Mouse (Mus musculus) MEL (cell line): ENCODE data around the gene Rnf152. TPM values are rescaled to one million over a fixed set of nuclear protein-coding genes. Genes with fewer than 3 reads are reported as not detected.

Experiments
- DNase-seq: peaks from one replicate; pipeline ENCODE4 v3.0.0; 2011; ENCODE audit warnings: low read depth, low spot score
- H3K27ac ChIP-seq: 2 replicates; pipeline ENCODE4 v1.5.1; 2012; ENCODE audit warnings: low read depth, mild to moderate bottlenecking, control low read depth, low read length, moderate library complexity; ENCODE audit not compliant: control insufficient read depth
- H3K27me3 ChIP-seq, 2 experiments: fragments of 150-350 bp in 1 of 2; sonication (generic) in 1 of 2; 2 replicates each; pipeline ENCODE4 v1.6.1; 2012; ENCODE audit warnings: low read length in 2 of 2, mild to moderate bottlenecking in 2 of 2, improper control_type of control experiment in 1 of 2, moderate library complexity in 1 of 2; ENCODE audit not compliant: insufficient read depth in 2 of 2, control insufficient read depth in 1 of 2
- H3K36me3 ChIP-seq, 2 experiments: 2 replicates each; pipeline ENCODE4 v1.6.1; 2012 to 2014; ENCODE audit warnings: low read length in 2 of 2, improper control_type of control experiment in 1 of 2, inconsistent platforms in 1 of 2, mild to moderate bottlenecking in 1 of 2; ENCODE audit not compliant: insufficient read depth in 2 of 2, control insufficient read depth in 1 of 2
- H3K4me1 ChIP-seq, 2 experiments: fragments of 150-350 bp in 1 of 2; sonication (generic) in 1 of 2; 2 replicates each; pipeline ENCODE4 v1.6.1; 2012; ENCODE audit warnings: low read length in 2 of 2, improper control_type of control experiment in 1 of 2, mild to moderate bottlenecking in 1 of 2; ENCODE audit not compliant: insufficient read depth in 2 of 2, control insufficient read depth in 1 of 2
- H3K4me3 ChIP-seq, 2 experiments: fragments of 150-350 bp in 1 of 2; sonication (generic) in 1 of 2; 2 replicates each; pipeline ENCODE4 v1.5.1; 2012; ENCODE audit warnings: low read depth in 2 of 2, low read length in 2 of 2, mild to moderate bottlenecking in 2 of 2, moderate library complexity in 2 of 2, control low read depth in 1 of 2, improper control_type of control experiment in 1 of 2; ENCODE audit not compliant: control insufficient read depth in 1 of 2, insufficient read depth in 1 of 2
- H3K79me2 ChIP-seq: 2 replicates; pipeline ENCODE4 v1.6.1; 2012; ENCODE audit warnings: mild to moderate bottlenecking, low read length, moderate library complexity; ENCODE audit not compliant: control insufficient read depth, poor library complexity, insufficient read depth
- H3K9ac ChIP-seq: 2 replicates; pipeline ENCODE4 v1.6.1; 2012; ENCODE audit warnings: low read depth, mild to moderate bottlenecking, control low read depth, low read length, moderate library complexity; ENCODE audit not compliant: control insufficient read depth, poor library complexity, severe bottlenecking
- H3K9me3 ChIP-seq: fragments of 150-350 bp; sonication (generic); replicated peaks from 2 replicates; pipeline ENCODE4 v1.6.1; 2012; ENCODE audit warnings: mild to moderate bottlenecking, low read length, improper control_type of control experiment, moderate library complexity; ENCODE audit not compliant: insufficient read depth
- CTCF ChIP-seq, 3 experiments: IDR thresholded peaks in 2 of 3; conservative IDR thresholded peaks in 1 of 3; 2 replicates each; pipeline ENCODE4 v1.5.1; 2011 to 2012; ENCODE audit warnings: low read length in 3 of 3, low read depth in 2 of 3, mild to moderate bottlenecking in 2 of 3, improper control_type of control experiment in 1 of 3, inconsistent platforms in 1 of 3, mixed read lengths in 1 of 3, moderate library complexity in 1 of 3; ENCODE audit not compliant: control insufficient read depth in 1 of 3, insufficient read depth in 1 of 3, poor library complexity in 1 of 3, severe bottlenecking in 1 of 3
- ELF1 ChIP-seq: IDR thresholded peaks from 2 replicates; pipeline ENCODE4 v1.6.1; 2014; ENCODE audit warnings: low read depth, mild to moderate bottlenecking, inconsistent platforms, low read length, improper control_type of control experiment, moderate library complexity
- GABPA ChIP-seq: IDR thresholded peaks from 2 replicates; pipeline ENCODE4 v1.6.1; 2012; ENCODE audit warnings: low read depth, mild to moderate bottlenecking, inconsistent platforms, low read length, improper control_type of control experiment, moderate library complexity
- KAT2A ChIP-seq: conservative IDR thresholded peaks from 2 replicates; pipeline ENCODE4 v1.6.1; 2012; ENCODE audit warnings: low read depth, low read length, improper control_type of control experiment, inconsistent platforms
- MAFK ChIP-seq: IDR thresholded peaks from 2 replicates; pipeline ENCODE4 v1.6.1; 2011; ENCODE audit warnings: low read depth, mild to moderate bottlenecking, low read length, improper control_type of control experiment, borderline replicate concordance
- MAZ ChIP-seq: IDR thresholded peaks from 2 replicates; pipeline ENCODE4 v1.6.1; 2012; ENCODE audit warnings: low read depth, mild to moderate bottlenecking, inconsistent platforms, low read length, improper control_type of control experiment
- MEF2A ChIP-seq: IDR thresholded peaks from 2 replicates; pipeline ENCODE4 v1.6.1; 2014; ENCODE audit warnings: low read depth, mild to moderate bottlenecking, inconsistent platforms, low read length, improper control_type of control experiment; ENCODE audit not compliant: poor library complexity, insufficient replicate concordance, severe bottlenecking; ENCODE audit errors: extremely low read depth
- MXI1 ChIP-seq: IDR thresholded peaks from 2 replicates; pipeline ENCODE4 v1.6.1; 2011; ENCODE audit warnings: mild to moderate bottlenecking, low read depth, low read length, improper control_type of control experiment
- MYC ChIP-seq: IDR thresholded peaks from 2 replicates; pipeline ENCODE4 v1.6.1; 2011; ENCODE audit warnings: low read depth, mild to moderate bottlenecking, low read length, improper control_type of control experiment, moderate library complexity
- NRF1 ChIP-seq: IDR thresholded peaks from 2 replicates; pipeline ENCODE4 v1.6.1; 2014; ENCODE audit warnings: low read depth, mild to moderate bottlenecking, inconsistent platforms, low read length, improper control_type of control experiment, moderate library complexity; ENCODE audit not compliant: poor library complexity, insufficient read depth, severe bottlenecking
- RAD21 ChIP-seq: IDR thresholded peaks from 2 replicates; pipeline ENCODE4 v1.6.1; 2011; ENCODE audit warnings: mild to moderate bottlenecking, low read depth, low read length, improper control_type of control experiment
- SIN3A ChIP-seq: IDR thresholded peaks from 2 replicates; pipeline ENCODE4 v1.6.1; 2012; ENCODE audit warnings: low read length, improper control_type of control experiment, inconsistent platforms
- TCF12 ChIP-seq: IDR thresholded peaks from 2 replicates; pipeline ENCODE4 v1.6.1; 2014; ENCODE audit warnings: low read depth, mild to moderate bottlenecking, inconsistent platforms, low read length, improper control_type of control experiment, moderate library complexity
- USF1 ChIP-seq: IDR thresholded peaks from 2 replicates; pipeline ENCODE4 v1.6.1; 2014; ENCODE audit warnings: low read depth, mild to moderate bottlenecking, inconsistent platforms, low read length, improper control_type of control experiment, moderate library complexity
- ZC3H11A ChIP-seq: IDR thresholded peaks from 2 replicates; pipeline ENCODE4 v1.6.1; 2012; ENCODE audit warnings: low read depth, mild to moderate bottlenecking, inconsistent platforms, low read length, improper control_type of control experiment
- polyA plus RNA-seq, 2 experiments: library from polyadenylated mRNA; stranded (reverse) in 1 of 2; unstranded in 1 of 2; fragments of >175 nt in 1 of 2; fragments of >200 nt in 1 of 2; gene quantifications; 2 replicates each; pipeline versions ENCODE4 v1.2.1 to v1.2.4; 2012; ENCODE audit warnings: low replicate concordance in 2 of 2, low read depth in 1 of 2; ENCODE audit not compliant: insufficient read length in 2 of 2, insufficient read depth in 1 of 2, missing spikeins in 1 of 2
- total RNA-seq: library from RNA; depleted of rRNA; stranded (reverse); fragments of 300-350 nt; gene quantifications from 2 replicates; pipeline ENCODE4 v1.2.3, GENCODE M21; 2012

Gene Rnf152
- total and polyA plus RNA-seq, 3 experiments: not detected

- Histone ChIP-seq H3K9ac (no peak overlapping the region), H3K27me3 (peaks cover 0 to 3% of the 10 kb centered on the region in 2 experiments; a peak in 2 of 4 replicates), H3K79me2 (no peaks in the 10 kb centered on the region), H3K36me3 (no peaks in the 10 kb centered on the region), H3K27ac (no peak overlapping the region), H3K4me1 (no peaks in the 10 kb centered on the region), H3K4me3 (no peak overlapping the region), H3K9me3 (no peaks in the 10 kb centered on the region)
- no peak for DNase-seq
- no peak for TF ChIP-seq ZC3H11A
- TF ChIP-seq KAT2A: no peak
Observed at GRCm38 (mm10) chr1:105284116-105284515, 72.4 kb downstream of the Rnf152 start.

GRCm38 (mm10) chr1:105281277-105281676, 75.2 kb downstream of the Rnf152 start:
- H3K9me3 ChIP-seq: no peaks in the 10 kb centered on the region
- peaks cover 0 to 3% of the 10 kb centered on the region in 2 experiments; a peak in 2 of 4 replicates for H3K27me3 ChIP-seq
- no peak overlapping the region for H3K9ac ChIP-seq
- no peaks in the 10 kb centered on the region for H3K79me2 ChIP-seq
- H3K36me3 ChIP-seq: no peaks in the 10 kb centered on the region
- no peak for DNase-seq
- H3K4me1 ChIP-seq: no peaks in the 10 kb centered on the region
- no peak for TF ChIP-seq CTCF (IDR thresholded peaks at IDR 0.05 in 2 of 3, conservative IDR thresholded peaks at IDR 0.05 in 1 of 3; ENCODE audit: control insufficient read depth in 1 of 3, insufficient read depth in 1 of 3, low read depth in 2 of 3, low read length in 3 of 3, poor library complexity in 1 of 3, severe bottlenecking in 1 of 3)
- TF ChIP-seq, all 39 proteins: peak for 0
- no peak overlapping the region for H3K4me3 ChIP-seq
- H3K27ac ChIP-seq: no peak overlapping the region

GRCm38 (mm10) chr1:105280160-105280559, 76.3 kb downstream of the Rnf152 start:
- H3K9ac ChIP-seq: no peak overlapping the region
- peaks cover 0 to 3% of the 10 kb centered on the region in 2 experiments; a peak in 2 of 4 replicates for H3K27me3 ChIP-seq
- H3K79me2 ChIP-seq: no peaks in the 10 kb centered on the region

GRCm38 (mm10) chr1:105274500-105275194, 81.9 kb downstream of the Rnf152 start:
- H3K4me3 ChIP-seq: no peak overlapping the region
- H3K27me3 ChIP-seq: peaks cover 0 to 2% of the 10 kb centered on the region in 2 experiments; a peak in 1 of 4 replicates
- H3K4me1 ChIP-seq: no peaks in the 10 kb centered on the region
- DNase-seq: no peak
- H3K36me3 ChIP-seq: no peaks in the 10 kb centered on the region
- H3K79me2 ChIP-seq: no peaks in the 10 kb centered on the region
- no peak overlapping the region for H3K27ac ChIP-seq
- no peaks in the 10 kb centered on the region for H3K9me3 ChIP-seq
- TF ChIP-seq MXI1 (no peak), MAFK (no peak), GABPA (no peak), SIN3A (no peak), TCF12 (no peak), NRF1 (no peak), USF1 (no peak), ELF1 (no peak), MEF2A (no peak), MAZ (no peak)
- H3K9ac ChIP-seq: no peak overlapping the region

More at GRCm38 (mm10) chr1:105280160-105280559, 76.3 kb downstream of the Rnf152 start:
- H3K4me3 ChIP-seq: no peak overlapping the region
- H3K4me1 ChIP-seq: no peaks in the 10 kb centered on the region
- TF ChIP-seq RAD21 (no peak), TCF12 (no peak), MYC (no peak), MAFK (no peak)
- no peaks in the 10 kb centered on the region for H3K36me3 ChIP-seq
- DNase-seq: no peak
- H3K27ac ChIP-seq: no peak overlapping the region
- no peaks in the 10 kb centered on the region for H3K9me3 ChIP-seq
